Mouse (Mus musculus): ENCODE measurements around the gene Aox2. TPM values are rescaled to one million over a fixed set of nuclear protein-coding genes. Genes with fewer than 3 reads are reported as not detected.

Aox2 gene
- polyA plus RNA-seq, 1 experiment from 2014 or later, result not detected

GRCm38 (mm10) chr1:58260311-58260710 is 17.8 kb upstream of the Aox2 start:
- Histone ChIP-seq H3K36me3 (no peaks in the 10 kb centered on the region), H3K9me3 (replicated peaks) (no peaks in the 10 kb centered on the region), H3K27me3 (ENCODE audit: low read depth, poor library complexity, severe bottlenecking) (no peaks in the 10 kb centered on the region), H3K4me1 (no peaks in the 10 kb centered on the region), H3K27ac (replicated peaks) (no peak overlapping the region), H3K4me3 (no peak overlapping the region)
- no peak for DNase-seq (ENCODE audit: low spot score)
- WGBS, result 84% methylated on average over 3 of the region's 3 CpGs

DNA sequence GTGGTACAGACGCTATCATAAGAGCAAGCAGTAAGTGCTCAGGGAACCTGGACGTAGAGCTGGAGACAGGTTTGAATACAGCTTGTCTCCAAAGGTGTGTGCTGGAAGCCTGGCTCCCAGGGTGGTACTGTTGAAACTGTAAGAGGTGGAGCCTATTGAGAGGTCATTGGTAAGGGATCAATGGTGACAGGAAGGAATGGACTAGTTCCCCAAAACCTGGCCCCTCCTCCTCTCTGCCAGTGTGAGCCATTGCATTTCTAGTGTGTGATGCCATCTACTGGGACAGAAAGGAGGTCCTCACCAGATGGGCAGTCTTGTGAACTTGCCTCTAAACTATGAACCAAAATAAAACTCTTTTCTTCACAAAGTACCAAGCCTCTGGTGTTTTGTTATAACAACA is 9.9 kb upstream of the Aox2 start:
- no peak for DNase-seq (ENCODE audit: low spot score)
- H3K27me3 ChIP-seq (ENCODE audit: low read depth, poor library complexity, severe bottlenecking), result no peaks in the 10 kb centered on the region
- no peak overlapping the region for H3K4me3 ChIP-seq
- H3K9me3 ChIP-seq (replicated peaks), result no peaks in the 10 kb centered on the region
- H3K36me3 ChIP-seq, result no peaks in the 10 kb centered on the region
- WGBS, result 85% methylated on average over 2 of the region's 2 CpGs
- no peak overlapping the region for H3K27ac ChIP-seq (replicated peaks)
- no peaks in the 10 kb centered on the region for H3K4me1 ChIP-seq

DNA sequence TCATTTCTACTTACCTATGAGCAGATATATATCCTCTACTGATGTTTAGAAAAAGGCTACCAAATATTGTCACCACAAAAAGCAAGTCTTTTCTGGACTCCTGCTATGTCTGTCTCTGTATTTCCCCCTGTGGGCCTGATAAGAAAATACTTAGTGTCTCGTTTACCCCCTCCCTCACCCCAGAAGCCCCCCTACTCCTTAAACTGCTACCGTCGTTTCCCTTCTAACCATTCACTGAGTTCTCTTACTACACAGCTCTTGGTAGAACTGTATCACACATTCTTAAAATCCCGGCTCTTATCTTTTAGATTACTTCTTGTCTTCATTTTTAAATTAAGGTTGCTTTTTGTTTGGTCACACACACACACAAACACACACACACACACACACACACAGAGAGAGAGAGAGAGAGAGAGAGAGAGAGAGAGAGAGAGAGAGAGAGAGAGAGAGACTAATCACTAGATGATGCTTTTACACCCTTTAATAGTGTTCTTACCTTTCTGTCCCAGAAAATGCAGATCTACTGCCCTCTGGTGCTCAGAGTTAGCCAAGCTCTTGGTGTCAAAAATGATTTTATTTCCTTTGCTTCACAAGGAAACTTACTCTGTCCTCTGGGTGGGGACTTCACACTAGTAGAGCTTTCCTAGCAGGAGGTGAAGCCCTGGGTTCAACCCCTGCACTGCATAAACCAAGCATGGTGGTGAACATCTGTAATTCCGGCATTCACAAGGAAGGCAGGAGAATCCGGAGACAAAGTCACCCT is 7.1 kb upstream of the Aox2 start:
- Histone ChIP-seq H3K36me3 (no peaks in the 10 kb centered on the region), H3K9me3 (replicated peaks) (no peaks in the 10 kb centered on the region), H3K27me3 (ENCODE audit: low read depth, poor library complexity, severe bottlenecking) (no peaks in the 10 kb centered on the region), H3K4me3 (no peak overlapping the region), H3K27ac (replicated peaks) (no peak overlapping the region), H3K4me1 (peaks cover 4% of the 10 kb centered on the region)
- 66% methylated on average over 6 of the region's 6 CpGs for WGBS
- peak; percentile 25 for DNase-seq (ENCODE audit: low spot score)

DNA sequence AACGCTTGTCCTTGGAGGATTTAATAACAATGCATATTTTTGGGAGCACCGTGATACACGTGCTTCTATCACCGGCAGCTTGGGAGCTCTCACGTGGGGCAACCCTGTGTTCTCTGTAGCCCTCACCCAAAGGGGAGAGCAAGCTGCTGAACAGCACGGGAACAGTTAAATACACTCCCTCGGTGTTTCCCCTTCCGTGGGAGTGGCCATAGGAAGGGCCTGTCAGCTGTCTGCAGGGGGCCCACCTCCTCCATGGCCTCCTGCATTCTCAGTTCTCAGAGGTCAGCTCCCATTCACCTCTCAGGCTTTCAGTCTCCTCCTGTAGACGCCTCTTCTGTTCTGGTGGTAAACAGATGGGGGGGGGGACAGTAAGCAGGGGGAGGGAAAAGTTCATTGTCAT is 2.2 kb upstream of the Aox2 start:
- no peaks in the 10 kb centered on the region for H3K36me3 ChIP-seq
- no peaks in the 10 kb centered on the region for H3K9me3 ChIP-seq (replicated peaks)
- H3K27me3 ChIP-seq (ENCODE audit: low read depth, poor library complexity, severe bottlenecking), result no peaks in the 10 kb centered on the region
- H3K27ac ChIP-seq (replicated peaks), result peak overlapping the region; percentile 65; the same call in 1 of the 2 replicates
- peaks cover 9% of the 10 kb centered on the region for H3K4me1 ChIP-seq
- DNase-seq (ENCODE audit: low spot score), result peak; percentile 21
- no peak overlapping the region for H3K4me3 ChIP-seq
- WGBS, result 33% methylated on average over 9 of the region's 9 CpGs

- no peak overlapping the region for H3K4me3 ChIP-seq
- H3K4me1 ChIP-seq, result peaks cover 9% of the 10 kb centered on the region
- WGBS, result 65% methylated on average over 7 of the region's 7 CpGs
- H3K36me3 ChIP-seq, result no peaks in the 10 kb centered on the region
- H3K27ac ChIP-seq (replicated peaks), result no peak overlapping the region
- H3K9me3 ChIP-seq (replicated peaks), result no peaks in the 10 kb centered on the region
- no peak for DNase-seq (ENCODE audit: low spot score)
- H3K27me3 ChIP-seq (ENCODE audit: low read depth, poor library complexity, severe bottlenecking), result no peaks in the 10 kb centered on the region
These were observed 387 bp downstream of the Aox2 start for GRCm38 (mm10) chr1:58278513-58278912.

DNA sequence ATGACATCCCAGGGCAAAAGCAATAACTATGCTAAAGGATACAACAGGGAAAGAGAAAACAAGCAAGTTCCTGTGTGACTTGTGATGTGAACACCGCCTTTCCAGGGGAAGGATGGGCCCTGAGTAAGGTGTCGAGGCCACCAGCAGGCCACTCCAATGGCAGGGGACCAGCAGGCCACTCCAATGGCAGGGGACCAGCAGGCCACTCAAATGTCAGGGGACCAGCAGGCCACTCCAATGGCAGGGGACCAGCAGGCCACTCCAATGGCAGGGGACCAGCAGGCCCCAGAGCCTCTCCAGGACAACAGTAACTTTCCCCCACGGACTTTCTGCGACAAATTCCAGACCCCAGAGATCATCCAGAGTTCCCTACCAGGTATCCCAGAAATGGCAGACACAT is 2.3 kb downstream of the Aox2 start:
- H3K4me1 ChIP-seq, result peaks cover 9% of the 10 kb centered on the region
- H3K27ac ChIP-seq (replicated peaks), result no peak overlapping the region
- no peaks in the 10 kb centered on the region for H3K9me3 ChIP-seq (replicated peaks)
- no peaks in the 10 kb centered on the region for H3K27me3 ChIP-seq (ENCODE audit: low read depth, poor library complexity, severe bottlenecking)
- no peak overlapping the region for H3K4me3 ChIP-seq
- H3K36me3 ChIP-seq, result no peaks in the 10 kb centered on the region
- 73% methylated on average over 4 of the region's 4 CpGs for WGBS
- no peak for DNase-seq (ENCODE audit: low spot score)

GRCm38 (mm10) chr1:58280939-58281624 is 3.0 kb downstream of the Aox2 start:
- 86% methylated on average over 13 of the region's 13 CpGs for WGBS
- DNase-seq (ENCODE audit: low spot score), result no peak
- no peaks in the 10 kb centered on the region for H3K27me3 ChIP-seq (ENCODE audit: low read depth, poor library complexity, severe bottlenecking)
- H3K4me3 ChIP-seq, result no peak overlapping the region
- no peaks in the 10 kb centered on the region for H3K9me3 ChIP-seq (replicated peaks)
- H3K36me3 ChIP-seq, result no peaks in the 10 kb centered on the region
- peaks cover 3% of the 10 kb centered on the region for H3K4me1 ChIP-seq
- no peak overlapping the region for H3K27ac ChIP-seq (replicated peaks)

DNA sequence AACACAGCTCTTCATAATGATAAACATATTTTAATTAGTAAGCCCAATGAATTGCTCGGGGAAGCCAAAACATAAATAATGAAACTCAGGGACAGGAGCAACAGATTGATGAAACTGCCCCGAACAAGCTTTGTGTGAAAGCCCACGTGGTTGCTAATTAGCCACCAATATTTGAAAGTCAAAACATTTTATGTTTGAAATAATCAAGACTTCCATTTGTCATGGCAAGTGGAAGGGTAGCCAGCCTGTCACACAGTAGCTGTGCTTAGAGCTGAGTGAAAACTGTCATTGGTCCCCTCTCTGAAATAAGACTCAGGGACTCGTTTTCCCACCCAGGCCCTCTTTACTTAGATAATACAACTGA is 3.5 kb downstream of the Aox2 start:
- no peaks in the 10 kb centered on the region for H3K36me3 ChIP-seq
- DNase-seq (ENCODE audit: low spot score), result no peak
- 84% methylated on average over 4 of the region's 4 CpGs for WGBS
- no peaks in the 10 kb centered on the region for H3K4me1 ChIP-seq
- no peaks in the 10 kb centered on the region for H3K27me3 ChIP-seq (ENCODE audit: low read depth, poor library complexity, severe bottlenecking)
- no peaks in the 10 kb centered on the region for H3K9me3 ChIP-seq (replicated peaks)
- H3K4me3 ChIP-seq, result no peak overlapping the region
- H3K27ac ChIP-seq (replicated peaks), result no peak overlapping the region

DNA sequence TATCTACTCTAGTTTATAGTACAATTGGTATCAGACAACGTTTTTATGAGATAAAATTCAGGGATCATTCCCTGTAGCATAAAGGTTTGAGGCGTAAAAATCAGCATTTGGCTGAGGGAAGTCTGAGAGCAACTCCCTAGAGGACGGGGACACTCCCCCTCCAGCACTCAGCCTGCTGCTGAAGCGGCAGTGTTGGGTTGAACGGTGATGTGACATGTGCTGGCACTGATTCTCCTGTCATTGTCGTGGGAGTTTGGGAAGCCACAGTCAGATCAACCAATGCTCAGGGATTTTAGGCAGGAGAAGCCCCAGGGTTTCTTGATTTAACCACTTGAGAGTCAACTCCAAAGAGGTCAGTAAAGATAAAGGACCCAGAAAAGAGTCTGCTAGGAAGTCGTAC is 6.4 kb downstream of the Aox2 start:
- Histone ChIP-seq H3K4me3 (no peak overlapping the region), H3K36me3 (no peaks in the 10 kb centered on the region), H3K27ac (replicated peaks) (no peak overlapping the region), H3K27me3 (ENCODE audit: low read depth, poor library complexity, severe bottlenecking) (no peaks in the 10 kb centered on the region), H3K4me1 (no peaks in the 10 kb centered on the region), H3K9me3 (replicated peaks) (no peaks in the 10 kb centered on the region)
- no peak for DNase-seq (ENCODE audit: low spot score)
- 67% methylated on average over 7 of the region's 7 CpGs for WGBS

DNA sequence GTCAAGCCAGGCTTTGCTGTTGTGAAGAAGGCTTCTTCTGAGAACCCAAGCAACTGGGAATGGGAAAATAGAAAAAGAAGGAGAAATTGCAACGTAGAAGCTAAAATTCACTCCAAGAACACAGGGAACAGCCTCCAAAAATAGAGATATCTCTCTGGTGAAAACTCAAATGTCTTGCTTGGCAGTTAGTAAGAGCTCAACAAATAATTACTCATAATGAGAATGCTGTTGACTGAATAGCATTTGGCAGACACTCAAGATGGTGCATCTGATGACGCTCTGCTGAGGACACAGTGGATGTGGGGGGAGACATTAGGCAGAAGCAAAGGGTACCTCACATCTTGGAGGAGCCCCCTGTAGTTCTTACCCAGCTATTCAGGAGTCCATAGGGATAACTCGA is 10.0 kb downstream of the Aox2 start:
- no peaks in the 10 kb centered on the region for H3K27me3 ChIP-seq (ENCODE audit: low read depth, poor library complexity, severe bottlenecking)
- no peaks in the 10 kb centered on the region for H3K9me3 ChIP-seq (replicated peaks)
- no peak overlapping the region for H3K4me3 ChIP-seq
- WGBS, result 89% methylated on average over 3 of the region's 3 CpGs
- no peak for DNase-seq (ENCODE audit: low spot score)
- H3K27ac ChIP-seq (replicated peaks), result no peak overlapping the region
- peaks cover 7% of the 10 kb centered on the region for H3K4me1 ChIP-seq
- no peaks in the 10 kb centered on the region for H3K36me3 ChIP-seq

- H3K27me3 ChIP-seq (ENCODE audit: low read depth, poor library complexity, severe bottlenecking), result no peaks in the 10 kb centered on the region
- DNase-seq (ENCODE audit: low spot score), result no peak
- peaks cover 7% of the 10 kb centered on the region for H3K4me1 ChIP-seq
- H3K27ac ChIP-seq (replicated peaks), result no peak overlapping the region
- H3K9me3 ChIP-seq (replicated peaks), result no peaks in the 10 kb centered on the region
- no peak overlapping the region for H3K4me3 ChIP-seq
- 53% methylated on average over 16 of the region's 16 CpGs for WGBS
- no peaks in the 10 kb centered on the region for H3K36me3 ChIP-seq
These were observed 11.8 kb downstream of the Aox2 start for GRCm38 (mm10) chr1:58289863-58290469.

- H3K27me3 ChIP-seq (ENCODE audit: low read depth, poor library complexity, severe bottlenecking), result no peaks in the 10 kb centered on the region
- WGBS, result 69% methylated on average over 13 of the region's 13 CpGs
- H3K27ac ChIP-seq (replicated peaks), result no peak overlapping the region
- no peak overlapping the region for H3K4me3 ChIP-seq
- DNase-seq (ENCODE audit: low spot score), result no peak
- peaks cover 10% of the 10 kb centered on the region for H3K4me1 ChIP-seq
- H3K9me3 ChIP-seq (replicated peaks), result no peaks in the 10 kb centered on the region
- no peaks in the 10 kb centered on the region for H3K36me3 ChIP-seq
These were observed 13.5 kb downstream of the Aox2 start for GRCm38 (mm10) chr1:58291394-58292300.

Data from midbrain, embryonic 10.5 days (tissue).